Mouse (Mus musculus) liver, embryonic 14.5 days (tissue): Measurements from ENCODE around the gene Zfp36l2. TPM values are rescaled to one million over a fixed set of nuclear protein-coding genes. Genes with fewer than 3 reads are reported as not detected.

Source experiments
- ATAC-seq: fragments of 200-750 bp; cut with Nextera tagmentation; 2 replicates; pipeline ENCODE4 v1.8.0; 2017; ENCODE audit warnings: moderate number of reproducible peaks, mild to moderate bottlenecking, moderate library complexity; ENCODE audit not compliant: insufficient read depth
- DNase-seq, 3 experiments: peaks; one replicate each; pipeline ENCODE4 v3.0.0-alpha.2; 2012 to 2013; ENCODE audit warnings: low read depth in 3 of 3, low spot score in 3 of 3
- H3K27ac ChIP-seq: fragments of 300-500 bp; sonication (generic); 2 replicates; pipeline ENCODE4 v1.5.1; 2014; ENCODE audit warnings: moderate library complexity, mild to moderate bottlenecking, control low read depth, inconsistent platforms
- H3K27me3 ChIP-seq: fragments of 300-500 bp; sonication (generic); 2 replicates; pipeline ENCODE4 v1.6.1; 2014; ENCODE audit warnings: mild to moderate bottlenecking, low read length, moderate library complexity; ENCODE audit not compliant: control insufficient read depth, insufficient read depth
- H3K36me3 ChIP-seq: fragments of 300-500 bp; sonication (generic); replicated peaks from 2 replicates; pipeline ENCODE4 v1.6.1; 2014; ENCODE audit warnings: low read depth; ENCODE audit not compliant: control insufficient read depth, insufficient read depth
- H3K4me1 ChIP-seq, 2 experiments: fragments of 200-500 bp in 1 of 2; fragments of 300-500 bp in 1 of 2; sonication (generic) in 1 of 2; replicated peaks; 2 replicates each; pipeline ENCODE4 v1.6.1; 2012 to 2014; ENCODE audit warnings: antibody characterized with exemption in 1 of 2, inconsistent platforms in 1 of 2, low read length in 1 of 2; ENCODE audit not compliant: control insufficient read depth in 2 of 2, insufficient read depth in 2 of 2
- H3K4me2 ChIP-seq: fragments of 300-500 bp; sonication (generic); 2 replicates; pipeline ENCODE4 v1.6.1; 2014; ENCODE audit warnings: low read depth, mild to moderate bottlenecking, control low read depth, moderate library complexity
- H3K4me3 ChIP-seq, 2 experiments: fragments of 200-500 bp in 1 of 2; fragments of 300-500 bp in 1 of 2; sonication (generic) in 1 of 2; 2 replicates each; pipeline ENCODE4 v1.5.1; 2012 to 2014; ENCODE audit warnings: low read depth in 2 of 2, low read length in 2 of 2, mild to moderate bottlenecking in 2 of 2, control low read depth in 1 of 2, inconsistent platforms in 1 of 2, moderate library complexity in 1 of 2; ENCODE audit not compliant: insufficient read depth in 1 of 2
- H3K9ac ChIP-seq: fragments of 300-500 bp; sonication (generic); replicated peaks from 2 replicates; pipeline ENCODE4 v1.6.1; 2014; ENCODE audit warnings: mild to moderate bottlenecking, control low read depth, moderate library complexity
- H3K9me3 ChIP-seq: fragments of 300-500 bp; sonication (generic); 2 replicates; pipeline ENCODE4 v1.6.1; 2016; ENCODE audit warnings: low read length, mixed read lengths; ENCODE audit not compliant: control insufficient read depth
- CTCF ChIP-seq: IDR thresholded peaks from 2 replicates; pipeline ENCODE4 v1.5.1; 2016; ENCODE audit warnings: antibody characterized with exemption, low read depth, control low read depth
- EP300 ChIP-seq: IDR thresholded peaks from 2 replicates; pipeline ENCODE4 v1.6.1; 2016; ENCODE audit warnings: antibody characterized with exemption, low read depth
- whole genome bisulfite sequencing: fragments of 180-500 bp; shearing (Covaris S2); extraction: QIAGEN DNeasy Blood & Tissue Kit; methylation state at CpG from one replicate; pipeline ENCODE4 v1.1.7; 2014; ENCODE audit not compliant: insufficient replicate concordance; 5-methylcytosine and 5-hydroxymethylcytosine counted together
- polyA plus RNA-seq, 2 experiments: library from polyadenylated mRNA; depleted of rRNA in 1 of 2; stranded (reverse) in 1 of 2; unstranded in 1 of 2; fragments of >200 nt; fragmentation: Nextera tagmentation in 1 of 2; extraction: Ambion mirVana in 1 of 2; gene quantifications; 2 replicates each; pipeline versions ENCODE4 v1.2.1 to v1.2.3; 2012 to 2014

Gene Zfp36l2
- polyA plus RNA-seq, 2 experiments: 9.9 to 22.7 TPM

DNA sequence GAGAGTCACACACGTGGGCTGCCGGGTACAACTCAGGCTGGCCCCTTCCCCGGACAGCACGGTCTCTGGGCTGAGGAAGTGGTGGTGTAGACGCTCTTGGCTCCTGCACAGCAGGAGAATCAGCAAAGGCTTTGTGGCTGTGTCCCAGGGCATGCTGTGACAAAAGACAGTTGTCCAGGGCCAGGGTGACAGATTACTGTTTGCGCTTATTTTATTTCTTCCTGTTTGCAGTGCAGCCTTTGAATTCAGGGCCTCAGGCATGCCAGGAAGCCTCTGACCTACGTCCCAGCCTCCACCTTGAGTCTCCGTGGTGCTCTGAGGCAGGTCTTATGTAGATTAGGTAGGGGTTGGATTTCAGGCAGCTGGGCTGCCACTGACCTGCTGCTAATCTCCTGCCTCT lies 10.3 kb downstream of the Zfp36l2 start:
- Histone ChIP-seq H3K4me1 (peaks cover 23 to 25% of the 10 kb centered on the region in 2 experiments), H3K9me3 (no peaks in the 10 kb centered on the region; the same call in 1 of the 2 replicates), H3K4me2 (no peak overlapping the region), H3K27me3 (no peaks in the 10 kb centered on the region), H3K9ac (no peak overlapping the region), H3K4me3 (no peak overlapping the region), H3K27ac (no peak overlapping the region), H3K36me3 (no peaks in the 10 kb centered on the region)
- TF ChIP-seq CTCF (no peak), EP300 (no peak)
- WGBS: 27% methylated on average over 8 of the region's 8 CpGs
- ATAC-seq: no peak
- no peak for DNase-seq

DNA sequence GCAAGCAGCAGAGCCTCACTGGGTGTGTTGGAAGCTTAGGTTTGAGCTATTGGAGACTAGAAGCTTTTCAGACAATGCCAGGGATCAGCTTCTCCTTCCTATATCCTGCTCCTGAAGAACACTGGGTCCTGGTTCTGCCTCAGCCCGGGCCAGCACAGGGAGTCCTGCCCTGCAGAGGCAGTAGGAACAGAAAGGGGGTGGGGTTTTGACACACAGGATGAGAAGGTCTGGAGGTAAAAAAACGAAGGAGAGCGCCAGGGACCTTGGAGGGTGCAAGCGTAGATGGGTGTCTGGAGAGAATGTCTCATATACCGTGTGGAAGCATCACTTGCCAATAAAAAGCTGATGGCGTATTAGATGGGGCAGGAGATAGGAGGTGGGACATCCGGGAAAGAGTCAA lies 11.3 kb downstream of the Zfp36l2 start:
- H3K9me3 ChIP-seq: no peaks in the 10 kb centered on the region; the same call in 1 of the 2 replicates
- H3K4me1 ChIP-seq: peaks cover 13 to 15% of the 10 kb centered on the region in 2 experiments
- H3K27me3 ChIP-seq: no peaks in the 10 kb centered on the region
- H3K36me3 ChIP-seq: no peaks in the 10 kb centered on the region
- WGBS: 69% methylated on average over 7 of the region's 7 CpGs
- no peak overlapping the region for H3K4me2 ChIP-seq
- no peak overlapping the region for H3K9ac ChIP-seq
- no peak overlapping the region for H3K27ac ChIP-seq
- TF ChIP-seq EP300 (no peak), CTCF (no peak)
- ATAC-seq (no peak), DNase-seq (no peak)
- H3K4me3 ChIP-seq: no peak overlapping the region

DNA sequence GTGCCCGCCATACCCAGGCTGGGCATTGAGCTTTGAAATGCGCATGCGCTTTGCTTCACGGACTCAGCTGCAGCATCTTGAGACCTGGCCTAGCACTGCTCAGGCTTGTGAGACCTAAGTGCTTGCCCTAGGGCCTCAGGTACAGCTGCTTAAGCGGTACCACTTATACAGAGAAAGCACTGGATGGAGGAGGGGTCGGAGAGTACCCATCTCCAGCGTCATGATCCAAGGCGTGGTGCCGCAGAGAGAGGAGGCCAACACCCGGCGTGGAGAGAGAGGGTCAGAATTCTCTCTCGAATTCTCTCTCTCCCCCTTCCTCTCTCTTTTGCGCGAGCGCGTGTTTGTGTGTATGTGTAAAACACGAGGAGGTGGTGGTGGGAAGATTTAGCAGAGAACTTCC lies 12.6 kb downstream of the Zfp36l2 start:
- ATAC-seq (no peak), DNase-seq (no peak)
- Histone ChIP-seq H3K4me2 (no peak overlapping the region), H3K36me3 (no peaks in the 10 kb centered on the region), H3K9ac (no peak overlapping the region), H3K9me3 (no peaks in the 10 kb centered on the region; the same call in 1 of the 2 replicates), H3K4me1 (peaks cover under 1 to 2% of the 10 kb centered on the region in 2 experiments; a peak in 2 of 4 replicates), H3K27ac (no peak overlapping the region), H3K4me3 (no peak overlapping the region), H3K27me3 (no peaks in the 10 kb centered on the region)
- WGBS: 91% methylated on average over 17 of the region's 17 CpGs
- TF ChIP-seq EP300 (no peak), CTCF (no peak)

DNA sequence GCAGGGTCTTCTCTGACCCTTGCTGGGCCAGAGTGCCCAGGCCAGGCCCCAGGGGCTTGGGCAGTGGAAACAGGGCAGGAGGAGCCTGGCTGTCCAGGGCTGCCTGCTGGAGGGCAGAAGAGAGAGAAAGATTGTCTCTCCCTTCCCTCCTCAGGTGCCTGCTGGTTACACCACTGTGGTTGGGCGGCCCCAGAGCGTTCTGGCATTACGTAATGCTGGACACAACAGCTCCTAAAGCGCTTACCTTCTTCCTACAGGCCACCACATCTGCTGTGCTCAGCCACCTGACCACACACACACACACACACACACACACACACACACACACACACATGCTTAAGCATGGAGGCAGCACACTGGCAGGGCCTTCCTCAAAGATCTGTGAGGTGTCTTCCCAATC lies 20.4 kb downstream of the Zfp36l2 start:
- H3K36me3 ChIP-seq: no peaks in the 10 kb centered on the region
- H3K4me1 ChIP-seq: no peaks in the 10 kb centered on the region; a peak in 1 of 4 replicates
- H3K27me3 ChIP-seq: no peaks in the 10 kb centered on the region
- no peaks in the 10 kb centered on the region for H3K9me3 ChIP-seq
- no peak overlapping the region for H3K4me3 ChIP-seq
- DNase-seq (no peak), ATAC-seq (no peak)
- H3K9ac ChIP-seq: no peak overlapping the region
- no peak overlapping the region for H3K27ac ChIP-seq
- 56% methylated on average over 4 of the region's 4 CpGs for WGBS
- H3K4me2 ChIP-seq: no peak overlapping the region
- TF ChIP-seq CTCF (no peak), EP300 (no peak)

DNA sequence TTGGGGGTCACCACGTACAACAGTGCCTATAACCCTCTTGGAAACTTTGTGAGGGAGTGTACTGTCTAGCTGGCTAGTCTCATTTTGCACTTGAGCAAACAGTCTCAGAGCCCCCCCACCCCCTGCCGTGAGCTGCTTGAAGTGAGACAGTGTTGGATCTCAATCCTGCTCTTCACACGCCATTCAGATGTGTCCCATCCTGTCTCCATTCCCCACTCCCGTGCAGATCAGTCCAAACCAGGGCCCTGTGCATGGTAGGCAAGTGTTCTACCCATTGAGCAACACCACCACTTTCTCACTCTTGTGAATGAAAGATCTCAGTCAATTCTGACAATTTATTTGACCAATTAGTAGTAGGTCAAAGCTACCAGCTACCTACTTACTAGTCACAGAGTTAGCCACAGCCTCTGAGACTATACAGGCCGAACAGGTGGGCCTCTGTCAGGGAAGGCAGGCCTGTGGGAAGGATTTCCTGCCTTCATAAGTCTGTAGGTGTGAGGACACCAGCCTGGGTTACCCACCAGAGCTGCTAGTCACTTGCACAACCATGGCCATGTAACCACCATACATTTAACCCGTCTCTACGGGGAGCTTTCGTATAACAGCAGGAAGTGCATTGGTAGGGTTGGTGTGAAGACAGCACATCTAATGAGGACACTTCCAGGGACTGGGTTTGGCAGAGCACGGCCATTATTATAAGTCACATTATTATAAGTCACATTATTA lies 21.4 kb downstream of the Zfp36l2 start:
- TF ChIP-seq CTCF (no peak), EP300 (no peak)
- Histone ChIP-seq H3K27me3 (no peaks in the 10 kb centered on the region), H3K9me3 (no peaks in the 10 kb centered on the region), H3K9ac (no peak overlapping the region), H3K27ac (no peak overlapping the region), H3K4me3 (no peak overlapping the region), H3K36me3 (no peaks in the 10 kb centered on the region), H3K4me2 (no peak overlapping the region), H3K4me1 (peaks cover 4 to 8% of the 10 kb centered on the region in 2 experiments)
- ATAC-seq (no peak), DNase-seq (no peak)
- WGBS: 72% methylated on average over 9 of the region's 9 CpGs
